Mouse (Mus musculus) lung, postnatal 0 days (tissue): ENCODE data around the gene Spi1.

ENCODE experiments used
- CTCF ChIP-seq: IDR thresholded peaks from 2 replicates; pipeline ENCODE4 v1.5.1; 2016; ENCODE audit warnings: antibody characterized with exemption, mild to moderate bottlenecking
- EP300 ChIP-seq: IDR thresholded peaks from 2 replicates; pipeline ENCODE4 v1.6.1; 2016; ENCODE audit warnings: antibody characterized with exemption, mild to moderate bottlenecking, control low read depth

DNA sequence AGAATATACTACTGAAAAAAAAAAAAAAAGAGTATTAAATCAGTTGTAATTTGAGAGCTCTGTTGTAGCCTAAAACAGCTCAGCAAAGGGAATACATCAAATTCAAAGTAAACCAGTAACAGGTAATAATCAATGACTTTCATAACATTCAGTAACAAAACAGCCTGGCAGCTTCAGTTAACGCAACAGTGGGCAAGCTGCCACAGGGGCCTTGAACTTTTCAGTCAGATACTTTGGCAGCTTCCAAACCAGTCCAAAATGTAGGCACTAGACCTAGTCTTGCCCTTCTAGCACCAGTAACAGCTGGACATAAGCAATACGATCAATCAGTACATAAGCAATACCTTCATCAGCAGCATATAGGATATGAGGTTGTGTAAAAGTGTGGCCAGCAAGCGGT lies 71.9 kb downstream of the Spi1 start:
- TF ChIP-seq CTCF (no peak), EP300 (no peak)
